Mouse (Mus musculus): ENCODE data around the gene Inpp5f. TPM values are rescaled to one million over a fixed set of nuclear protein-coding genes. Genes with fewer than 3 reads are reported as not detected.
"Not testable (repeated sequence)": the region's sequence is repeated elsewhere in the genome, so short reads cannot be mapped to it uniquely, and the experiment has no call there.

Inpp5f gene
- 1 to 10 TPM; 5.0 to 7.2 TPM for total RNA-seq (2021)
- long read RNA-seq, experiment 1, full-length matches to known transcripts: 1 of 7 reads
- long read RNA-seq, experiment 1, partial matches to known transcripts: 0 of 7 reads
- long read RNA-seq, experiment 1, other reads (novel, unspliced or antisense): 6 of 7 reads
- long read RNA-seq, experiment 2, full-length matches to known transcripts: 6 of 13 reads
- long read RNA-seq, experiment 2, partial matches to known transcripts: 1 of 13 reads
- long read RNA-seq, experiment 2, other reads (novel, unspliced or antisense): 6 of 13 reads

DNA sequence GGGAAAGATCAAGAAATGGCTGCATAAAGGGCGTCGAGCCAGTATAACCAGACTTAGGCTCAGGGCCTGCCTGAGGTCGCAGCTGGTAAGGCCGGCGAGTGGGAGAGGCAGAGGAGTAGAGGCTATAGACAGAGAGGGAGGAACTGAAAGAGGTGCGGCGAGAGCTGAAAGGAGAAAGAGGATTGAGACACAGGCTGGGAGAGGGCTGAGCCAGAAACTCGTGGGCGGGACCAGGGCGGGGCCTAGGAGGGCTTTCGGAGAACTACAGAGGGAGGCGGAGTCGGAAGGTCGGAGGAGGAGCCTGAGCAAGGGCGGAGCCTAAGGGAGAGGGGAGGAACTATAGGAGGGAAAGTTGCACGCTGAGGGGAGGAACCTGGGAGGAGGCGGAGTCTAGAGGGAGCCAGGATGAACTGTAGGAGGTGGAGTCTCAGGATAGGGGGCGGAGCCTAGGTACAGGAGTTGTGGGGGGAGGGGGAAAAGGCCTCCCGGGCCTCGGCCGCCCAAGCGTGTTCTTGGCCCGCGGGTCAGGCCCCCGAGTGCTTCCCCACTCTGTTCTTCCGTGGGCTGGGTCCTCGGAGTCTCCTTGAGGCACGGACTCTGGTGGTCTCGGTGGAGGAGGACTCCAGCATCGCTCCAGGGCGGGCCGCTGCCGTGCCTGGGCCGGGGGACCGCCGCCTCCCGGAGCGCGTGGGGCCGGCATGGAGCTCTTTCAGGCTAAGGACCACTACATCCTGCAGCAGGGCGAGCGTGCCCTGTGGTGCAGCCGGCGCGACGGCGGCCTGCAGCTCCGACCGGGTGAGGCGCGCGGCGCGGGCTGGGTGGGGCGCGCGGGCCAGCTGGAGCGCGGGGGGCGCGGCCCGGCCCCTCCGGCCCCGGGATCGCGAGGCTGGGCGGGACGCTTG, at the start of gene Inpp5f:
Gene Inpp5f (plus strand): TSS at position 432 of the 902 bp plus-strand sequence.
- DNase-seq: peak; percentile 97

DNA sequence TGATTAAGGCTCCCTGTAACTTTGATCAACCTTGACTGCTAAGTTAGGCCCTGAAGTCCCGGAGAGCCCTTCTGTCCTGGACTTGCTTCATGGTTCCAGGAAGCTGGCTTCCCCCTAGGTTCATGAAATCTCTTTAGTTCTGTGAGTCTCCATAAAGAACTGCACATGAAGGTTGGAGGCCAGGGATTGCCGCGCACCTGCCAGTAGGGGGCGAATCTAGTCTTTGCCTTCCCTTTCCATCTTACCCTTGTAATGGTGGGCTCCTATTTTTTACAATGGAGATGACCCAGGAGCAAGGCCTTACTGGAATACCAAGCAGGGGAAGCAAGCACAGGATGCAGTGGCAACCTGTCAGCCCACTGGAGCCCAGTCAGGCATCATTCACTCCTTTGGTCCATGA, 47.8 kb upstream of the Inpp5f start:
- DNase-seq: no peak

DNA sequence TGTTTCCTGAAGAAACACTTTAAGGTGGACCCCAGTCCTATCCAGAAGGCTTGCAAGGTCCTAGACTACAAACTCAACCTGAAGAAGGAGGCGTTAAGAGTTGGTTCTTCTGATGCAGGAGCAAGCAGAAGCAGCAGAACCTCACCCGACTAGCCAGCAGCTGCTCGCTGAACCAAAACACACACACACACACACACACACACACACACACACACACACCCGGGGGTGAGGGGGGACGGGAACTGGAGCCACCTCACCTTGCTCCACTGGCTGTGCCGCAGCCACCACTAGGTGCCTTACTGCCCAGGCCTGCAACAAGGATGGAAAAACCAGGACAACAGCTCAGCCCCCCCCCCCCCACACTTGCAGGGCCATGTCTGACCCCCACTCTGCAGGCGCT, 44.8 kb upstream of the Inpp5f start:
- no peak for DNase-seq

DNA sequence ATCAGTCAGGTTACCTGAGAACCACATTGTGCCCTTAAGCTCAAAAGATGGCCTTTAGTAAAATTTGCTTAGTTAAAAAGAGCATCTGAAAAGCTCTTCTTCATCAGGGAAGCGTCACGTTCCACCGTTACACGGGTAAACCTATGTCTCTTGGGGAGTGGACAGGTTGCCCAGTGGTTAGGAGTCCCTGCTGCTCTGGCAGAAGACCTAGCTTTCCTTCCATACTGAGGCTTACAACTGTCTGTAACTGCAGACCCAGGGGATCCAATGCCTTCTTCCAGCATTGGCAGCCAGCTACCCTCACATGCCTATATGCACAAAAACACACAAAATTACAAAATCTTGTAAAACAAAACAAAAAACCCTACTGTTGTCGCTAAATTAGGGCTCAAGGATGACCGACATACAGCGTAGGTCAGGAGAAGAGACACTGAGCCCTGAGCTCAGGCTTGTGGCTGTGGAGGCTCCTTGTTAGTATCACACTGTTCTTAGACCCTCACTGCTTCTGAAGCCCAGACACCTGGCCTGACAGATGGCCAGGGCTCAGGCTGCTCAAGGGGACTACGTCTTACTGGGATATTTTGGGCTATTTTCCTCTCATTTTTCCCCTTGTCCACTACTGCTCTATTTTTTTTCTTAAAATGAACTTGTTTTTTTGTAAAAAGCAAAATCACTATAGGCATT, 43.4 kb upstream of the Inpp5f start:
- no peak for DNase-seq

DNA sequence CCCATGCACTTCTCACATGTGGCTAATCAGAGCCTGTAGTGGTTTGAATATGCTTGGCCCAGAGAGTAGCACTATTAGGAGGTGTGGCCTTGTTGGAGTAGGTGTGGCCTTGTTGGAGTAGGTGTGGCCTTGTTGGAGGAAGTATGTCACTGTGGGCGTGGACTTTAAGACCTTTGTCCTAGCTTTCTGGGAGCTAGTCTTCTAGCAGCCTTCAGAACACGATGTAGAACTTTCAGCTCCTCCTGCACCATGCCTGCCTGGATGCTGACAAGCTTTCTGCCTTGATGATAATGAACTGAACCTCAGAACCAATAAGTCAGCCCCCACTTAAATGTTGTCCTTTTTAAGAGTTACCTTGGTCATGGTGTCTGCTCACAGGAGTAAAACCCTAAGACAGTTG, 41.7 kb upstream of the Inpp5f start:
- not testable (repeated sequence) for DNase-seq

DNA sequence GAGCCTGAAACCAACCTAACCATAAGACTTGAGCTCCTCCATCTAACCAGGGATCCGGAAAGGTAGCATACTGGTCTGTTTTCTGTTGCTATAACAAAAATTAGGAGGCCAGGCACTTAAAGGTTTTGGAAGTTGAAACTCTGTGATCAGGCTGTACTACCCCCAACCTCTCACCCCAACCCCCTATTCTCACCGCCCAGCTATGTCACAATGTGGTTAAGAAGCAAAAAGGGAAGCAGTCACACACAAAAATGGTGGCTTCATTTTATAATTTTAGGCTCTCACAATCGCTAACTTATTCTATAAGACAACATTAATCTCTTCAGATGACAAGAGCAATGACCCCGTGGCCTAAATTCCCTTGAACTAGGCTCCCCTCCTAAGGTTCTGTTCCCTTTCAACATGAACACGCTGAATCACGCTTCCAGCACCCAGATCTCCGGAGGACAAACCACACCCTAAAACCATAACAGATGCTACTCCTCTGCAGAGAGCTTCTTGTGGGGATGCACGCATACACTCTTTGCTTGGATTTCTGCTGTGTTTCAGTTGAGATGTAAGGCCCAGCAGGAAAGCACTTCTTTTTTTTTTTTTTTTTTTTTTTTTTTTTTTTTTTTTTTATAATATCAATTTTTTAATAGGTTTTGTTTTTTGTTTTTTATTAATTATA, 41.0 kb upstream of the Inpp5f start:
- no peak for DNase-seq

DNA sequence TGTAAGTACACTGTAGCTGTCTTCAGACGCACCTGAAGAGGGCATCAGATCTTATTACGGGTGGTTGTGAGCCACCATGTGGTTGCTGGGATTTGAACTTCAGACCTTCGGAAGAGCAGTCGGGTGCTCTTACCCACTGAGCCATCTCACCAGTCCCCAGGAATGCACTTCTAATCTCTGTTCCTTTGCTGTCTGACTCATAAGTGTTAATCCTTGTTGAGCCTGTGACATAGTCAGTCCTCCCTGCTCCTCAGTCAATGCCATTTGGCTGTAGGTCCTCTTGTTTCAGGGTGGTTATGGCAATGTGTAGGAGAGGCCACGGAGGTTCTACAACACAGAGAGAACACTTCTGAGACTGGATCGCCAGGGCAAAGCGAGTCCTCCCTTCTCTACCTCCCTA, 40.5 kb upstream of the Inpp5f start:
- DNase-seq: not testable (repeated sequence)

DNA sequence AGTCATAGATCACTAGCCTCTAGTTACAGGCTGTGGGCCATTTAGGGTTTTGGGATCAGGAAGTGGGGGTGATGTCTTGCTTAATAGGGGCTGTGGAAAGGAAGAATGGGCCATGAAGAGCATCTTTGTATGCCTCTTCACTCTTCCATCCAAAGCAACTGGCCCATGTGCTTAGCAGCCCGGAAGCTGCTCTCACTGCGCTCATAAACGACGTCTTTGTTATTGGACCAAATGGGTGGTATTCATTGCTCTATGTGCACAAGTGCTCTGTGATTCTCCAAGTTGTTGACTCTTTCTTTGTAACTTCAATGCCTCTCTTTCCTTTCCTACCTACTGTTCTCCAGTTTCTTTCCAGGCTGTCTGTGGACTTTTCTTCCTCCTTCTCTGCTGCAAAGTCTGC, 39.1 kb upstream of the Inpp5f start:
- DNase-seq: no peak

DNA sequence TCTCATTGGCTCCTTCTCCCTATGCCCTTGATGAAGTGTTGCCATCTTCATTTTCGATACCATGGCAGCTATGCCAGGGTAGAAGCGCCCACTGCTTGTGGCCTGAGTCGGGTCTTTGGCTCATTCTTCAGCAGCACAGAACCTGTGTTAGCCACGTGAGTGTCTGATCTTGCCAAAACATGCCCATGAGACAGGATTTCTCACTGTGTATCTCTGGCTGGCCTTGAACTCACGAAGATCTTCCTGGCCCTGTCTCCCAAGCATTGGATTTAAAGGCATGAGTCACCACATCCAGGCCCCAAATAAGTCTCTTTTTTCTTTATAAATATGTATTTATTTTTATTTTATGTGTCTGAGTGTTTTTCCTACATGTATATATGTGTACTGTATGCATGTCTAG, 35.9 kb upstream of the Inpp5f start:
- no peak for DNase-seq

DNA sequence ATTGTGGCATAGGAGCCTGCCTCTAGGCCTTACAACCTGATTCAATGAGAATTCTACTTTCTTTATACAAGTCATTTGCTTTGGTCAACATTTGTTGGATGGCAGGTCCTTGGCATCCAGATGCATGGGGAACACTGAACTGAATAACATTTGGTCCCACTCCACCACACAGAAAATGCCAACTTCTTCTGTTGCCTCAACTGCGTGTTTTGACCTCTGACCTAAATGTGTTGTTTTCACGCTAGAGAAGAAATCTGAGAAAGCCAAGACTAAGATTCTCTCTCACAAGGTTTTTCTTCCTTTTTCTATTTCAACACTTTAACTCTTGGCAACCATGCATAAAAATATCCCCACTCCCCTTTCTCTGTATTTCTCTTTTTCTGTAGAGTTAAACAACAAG, 35.3 kb upstream of the Inpp5f start:
- DNase-seq: no peak

DNA sequence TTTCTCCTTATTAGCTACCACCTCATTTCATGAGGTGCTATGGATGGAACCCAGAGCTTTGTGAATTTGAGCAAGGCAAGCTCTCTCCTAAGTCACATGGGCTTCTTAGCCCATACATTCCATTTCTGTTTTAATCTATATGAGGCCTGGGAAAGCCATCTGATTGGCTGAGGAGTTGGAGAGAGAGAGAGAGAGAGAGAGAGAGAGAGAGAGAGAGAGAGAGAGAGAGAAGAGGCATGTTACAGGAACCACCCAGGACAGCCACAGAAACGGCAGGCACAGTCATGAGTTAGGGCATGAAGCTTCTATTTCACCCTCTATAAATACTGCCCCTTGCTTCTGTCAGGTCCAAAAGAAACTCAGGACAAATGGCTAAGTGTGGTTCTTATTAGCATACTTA, 33.5 kb upstream of the Inpp5f start:
- DNase-seq: no peak

DNA sequence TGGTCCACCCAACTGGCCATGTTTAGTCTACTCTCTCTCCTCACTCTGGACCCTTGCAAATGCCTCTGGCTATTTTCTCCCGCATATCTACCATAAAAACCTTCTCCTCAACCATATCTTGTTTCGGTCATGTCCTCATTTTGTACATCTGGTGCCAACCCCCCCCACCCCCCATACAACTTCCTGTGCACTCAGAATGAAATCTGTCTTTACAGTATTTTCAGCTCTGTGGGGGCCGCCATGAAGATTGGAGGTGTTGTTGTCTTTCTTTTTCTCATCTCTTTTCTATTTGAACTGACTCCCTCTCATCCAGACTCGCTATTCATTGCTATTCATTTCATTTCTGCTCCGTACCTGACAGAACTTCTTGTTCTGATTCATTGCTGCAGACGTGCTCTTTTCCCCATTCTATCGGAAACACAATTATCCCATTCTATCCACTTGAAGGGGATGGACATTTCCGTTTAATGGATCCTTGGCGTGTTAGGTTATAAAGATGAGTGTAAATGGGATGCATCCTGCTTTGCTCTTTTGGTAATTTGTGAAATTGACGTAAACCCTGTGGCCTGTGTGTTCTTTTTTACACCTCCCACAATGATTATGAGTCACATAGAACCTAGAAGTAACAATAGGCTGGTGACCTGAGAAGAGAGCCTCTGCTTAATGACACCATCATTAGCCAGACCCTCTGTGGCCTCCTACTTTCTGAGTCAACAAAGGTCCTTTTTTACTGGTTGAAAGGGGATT, 32.8 kb upstream of the Inpp5f start:
- DNase-seq: no peak

DNA sequence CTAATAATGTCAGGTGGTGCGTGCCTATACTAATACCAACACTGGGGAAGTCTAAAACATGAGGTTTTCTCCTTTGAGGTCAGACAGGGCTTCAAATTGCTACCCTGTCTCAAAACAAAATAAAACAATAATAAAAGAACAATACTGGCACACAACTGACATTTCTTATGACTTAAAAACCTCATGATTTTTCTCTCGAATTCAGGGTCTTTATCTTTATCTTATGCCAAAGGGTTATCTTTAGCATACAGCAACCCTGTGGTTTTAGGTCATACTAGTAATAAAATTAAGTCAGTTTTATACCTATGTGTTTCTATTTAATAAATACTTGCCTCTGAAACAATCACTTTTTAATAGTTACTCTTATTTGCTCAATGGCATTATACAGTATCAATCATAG, 31.7 kb upstream of the Inpp5f start:
- DNase-seq: no peak

DNA sequence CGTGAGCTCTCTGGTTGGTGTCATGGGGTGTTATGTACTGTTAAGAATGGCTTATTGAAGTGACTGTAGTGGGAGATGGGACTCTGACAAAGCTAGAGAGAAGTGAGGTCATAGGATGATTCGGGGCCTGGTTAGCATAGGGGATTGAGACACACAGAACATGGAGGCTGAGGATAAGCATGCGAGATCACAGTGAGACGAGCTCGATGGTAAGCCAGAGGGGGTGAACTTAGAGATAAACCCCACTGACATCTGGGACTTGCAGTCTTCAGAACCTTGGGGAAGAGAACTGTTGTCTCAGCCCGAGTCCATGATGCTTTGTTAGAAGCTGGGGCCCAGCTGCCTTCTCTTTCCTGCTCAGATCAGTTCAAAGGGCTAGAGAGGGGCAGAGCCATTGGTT, 30.8 kb upstream of the Inpp5f start:
- no peak for DNase-seq

DNA sequence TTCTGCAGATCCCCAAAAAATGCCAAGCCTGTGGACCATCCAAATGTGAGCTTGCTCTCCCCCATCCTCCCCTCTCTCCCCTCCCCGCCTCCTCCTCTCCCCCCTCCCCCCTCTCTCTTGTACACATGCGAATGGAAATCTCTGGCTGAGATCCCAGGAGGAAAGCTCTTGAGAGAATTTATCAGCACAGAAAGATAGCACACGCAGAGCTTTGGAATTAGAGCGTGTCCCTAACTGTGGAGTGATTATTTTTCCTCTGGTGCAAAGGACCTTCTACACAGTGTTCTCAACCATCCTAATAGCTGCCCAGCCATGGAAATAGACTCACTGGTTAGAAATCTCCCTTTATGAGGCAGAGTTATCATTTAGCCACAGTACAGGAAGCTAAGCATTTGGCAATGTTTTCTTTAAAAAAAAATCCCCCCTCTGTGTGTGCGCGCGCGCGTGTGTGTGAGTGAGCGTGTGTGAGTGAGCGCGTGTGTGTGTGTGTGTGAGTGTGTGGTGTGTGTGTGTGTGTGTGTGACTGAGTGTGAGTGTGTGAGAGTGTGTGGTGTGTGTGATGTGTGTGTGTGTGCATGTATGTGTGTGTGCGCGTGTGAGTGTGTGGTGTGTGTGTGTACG, 29.2 kb upstream of the Inpp5f start:
- DNase-seq: no peak

DNA sequence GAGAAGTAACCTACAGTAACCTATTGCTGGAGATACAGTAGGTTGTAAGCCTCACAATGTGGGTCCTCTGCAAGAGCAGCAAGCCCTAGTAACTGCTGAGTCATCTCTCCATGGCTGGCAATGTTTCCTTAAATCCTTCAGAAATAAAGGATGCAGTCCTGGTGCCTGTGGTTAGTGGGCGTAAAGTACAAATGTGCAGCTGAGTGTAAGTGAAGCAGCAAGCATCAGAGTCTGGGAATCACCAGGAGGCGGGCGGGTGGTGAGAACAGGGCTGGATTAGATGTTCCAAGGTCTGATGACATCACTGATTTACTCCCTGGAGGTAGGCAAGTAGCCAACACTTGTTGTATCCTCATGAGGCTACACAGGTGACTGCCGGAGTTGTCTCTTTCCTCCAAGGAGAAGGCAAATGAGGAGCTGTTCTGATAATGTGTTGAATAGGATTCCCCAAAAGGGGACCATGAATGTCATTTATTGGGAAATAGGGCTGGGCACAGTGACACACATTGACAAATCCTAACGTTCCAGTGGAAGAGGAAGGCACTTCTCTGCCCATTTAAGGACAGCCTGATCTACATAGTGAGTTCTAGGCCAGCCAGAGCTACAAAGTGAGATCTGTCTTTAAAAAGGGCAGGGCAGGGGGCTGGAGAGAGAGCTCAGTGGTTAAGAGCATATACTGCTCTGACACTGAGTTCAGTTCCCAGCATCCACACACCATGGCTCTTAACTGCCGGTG, 27.7 kb upstream of the Inpp5f start:
- no peak for DNase-seq

DNA sequence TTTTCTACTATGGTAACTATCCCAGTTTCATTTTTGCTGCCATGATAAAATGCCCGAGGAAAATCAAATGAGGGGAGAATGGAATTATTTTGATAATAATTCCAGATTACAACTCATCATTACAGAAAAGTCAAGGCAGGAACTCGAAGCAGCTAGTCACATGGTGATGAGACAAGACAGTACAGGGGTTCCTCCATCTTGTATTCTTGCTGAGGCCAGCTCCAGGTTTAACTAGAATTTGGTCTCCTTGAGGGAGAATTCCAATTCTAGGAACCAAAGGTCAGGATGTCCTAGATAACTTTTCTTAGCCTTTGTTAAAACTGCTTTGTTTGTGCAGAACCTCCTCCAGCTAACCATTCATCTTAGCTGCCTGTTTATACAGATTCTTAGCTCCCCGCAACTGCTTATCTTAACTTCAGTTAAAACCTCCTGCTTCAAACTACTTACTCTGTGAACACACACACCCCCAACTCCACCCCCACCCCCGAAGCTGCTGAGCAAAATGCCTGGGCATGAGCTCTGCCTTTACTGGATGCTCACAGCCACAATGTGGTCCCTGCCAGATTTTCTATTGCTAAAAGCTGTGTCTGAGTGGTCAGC, 23.7 kb upstream of the Inpp5f start:
- DNase-seq: no peak

DNA sequence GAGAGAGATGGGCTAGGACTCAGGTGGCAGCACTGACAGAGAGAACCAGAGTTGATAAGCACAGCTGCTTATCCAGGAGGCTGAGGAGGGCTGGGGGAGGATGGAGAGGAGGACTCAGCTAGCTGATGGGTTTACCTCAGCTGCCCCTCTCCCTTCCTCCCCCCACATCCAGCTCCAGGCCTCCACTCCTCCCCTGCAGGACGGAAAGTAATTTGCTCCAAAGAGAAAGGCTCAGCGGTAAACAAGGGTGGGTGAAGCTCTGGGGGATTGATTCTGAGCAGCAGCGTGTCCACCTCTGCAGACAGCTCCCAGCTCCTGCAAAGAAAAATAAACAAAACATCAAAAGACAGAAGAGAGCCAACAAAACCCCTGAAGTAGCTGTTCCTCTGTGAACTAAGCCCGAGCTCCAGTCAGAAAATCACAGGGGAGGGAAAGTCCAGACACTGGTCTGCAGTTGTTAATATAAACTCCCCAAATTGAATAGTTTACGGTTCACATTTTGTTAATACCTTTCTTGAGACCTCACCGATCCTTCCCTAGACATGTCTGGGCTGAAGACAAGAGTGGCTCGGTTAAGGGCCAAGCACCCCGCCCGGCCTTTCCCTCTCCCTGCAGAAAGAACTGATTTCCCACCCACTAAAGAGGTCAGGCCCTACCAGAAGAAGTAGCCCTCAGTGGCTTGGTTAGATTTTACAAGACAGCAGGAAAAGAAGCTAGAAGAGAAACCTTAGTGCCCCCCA, 19.6 kb upstream of the Inpp5f start:
- no peak for DNase-seq
